Mouse (Mus musculus) heart, adult 18-20 months (tissue): ENCODE data around the gene Dpf3. TPM values are rescaled to one million over a fixed set of nuclear protein-coding genes. Genes with fewer than 3 reads are reported as not detected.

Experiments
- DNase-seq, 2 experiments: peaks; one replicate each; pipeline ENCODE4 v3.0.0; 2021 to 2022; ENCODE audit warnings: mixed read lengths in 1 of 2
- total RNA-seq, 2 experiments: library from RNA; stranded (reverse); gene quantifications; 2 replicates each; pipeline ENCODE4 v1.2.3; 2021

Gene Dpf3
- total RNA-seq, 2 experiments from 2014 or later = 16.2 to 20.3 TPM

- DNase-seq = no peak
These were observed 200.7 kb downstream of the Dpf3 start for GRCm38 (mm10) chr12:83286496-83287492.

GRCm38 (mm10) chr12:83283591-83284320, 203.8 kb downstream of the Dpf3 start:
- DNase-seq = no peak

GRCm38 (mm10) chr12:83277537-83278441, 209.7 kb downstream of the Dpf3 start:
- no peak for DNase-seq

GRCm38 (mm10) chr12:83271215-83271614, 216.3 kb downstream of the Dpf3 start:
- peak in 1 of 2 experiments; percentile 18 for DNase-seq

- peak; percentile 74 to 82 for DNase-seq
These were observed 219.0 kb downstream of the Dpf3 start for GRCm38 (mm10) chr12:83268504-83268922.

- peak in 1 of 2 experiments; percentile 12 for DNase-seq
These were observed 227.0 kb downstream of the Dpf3 start for GRCm38 (mm10) chr12:83260540-83260939.

GRCm38 (mm10) chr12:83254399-83254798, 233.1 kb downstream of the Dpf3 start:
- DNase-seq = no peak

GRCm38 (mm10) chr12:83249066-83249465, 238.4 kb downstream of the Dpf3 start:
- DNase-seq = no peak

GRCm38 (mm10) chr12:83248636-83249035, 238.9 kb downstream of the Dpf3 start:
- no peak for DNase-seq

- DNase-seq = peak; percentile 58 to 72
These were observed 239.8 kb downstream of the Dpf3 start for GRCm38 (mm10) chr12:83247669-83248068.

GRCm38 (mm10) chr12:83241022-83241421, 246.5 kb downstream of the Dpf3 start:
- peak; percentile 24 to 36 for DNase-seq

GRCm38 (mm10) chr12:83240571-83240970, 246.9 kb downstream of the Dpf3 start:
- DNase-seq = peak; percentile 36 to 37

GRCm38 (mm10) chr12:83235781-83236180, 251.7 kb downstream of the Dpf3 start:
- no peak for DNase-seq

GRCm38 (mm10) chr12:83234981-83235380, 252.5 kb downstream of the Dpf3 start:
- no peak for DNase-seq

GRCm38 (mm10) chr12:83233651-83234050, 253.9 kb downstream of the Dpf3 start:
- DNase-seq = peak; percentile 57 to 73

- peak; percentile 17 to 20 for DNase-seq
These were observed 254.6 kb downstream of the Dpf3 start for GRCm38 (mm10) chr12:83232916-83233315.

GRCm38 (mm10) chr12:83231258-83231657, 256.3 kb downstream of the Dpf3 start:
- peak in 1 of 2 experiments; percentile 17 for DNase-seq

GRCm38 (mm10) chr12:83229683-83230082, 257.8 kb downstream of the Dpf3 start:
- peak; percentile 22 to 45 for DNase-seq

GRCm38 (mm10) chr12:83227014-83227413, 260.5 kb downstream of the Dpf3 start:
- no peak for DNase-seq

GRCm38 (mm10) chr12:83220964-83221363, 266.6 kb downstream of the Dpf3 start:
- DNase-seq = no peak

GRCm38 (mm10) chr12:83213879-83214341, 273.6 kb downstream of the Dpf3 start:
- no peak for DNase-seq

GRCm38 (mm10) chr12:83211976-83212375, 275.5 kb downstream of the Dpf3 start:
- no peak for DNase-seq
